Mouse (Mus musculus): ENCODE data around the gene Tmem150c. TPM values are rescaled to one million over a fixed set of nuclear protein-coding genes. Genes with fewer than 3 reads are reported as not detected.
A peak's percentile ranks its signal among the peaks of the same experiment; 100 is the strongest.

The Tmem150c gene
- polyA plus RNA-seq, 1 experiment from 2014 or later, result 31.9 TPM

- Histone ChIP-seq H3K27ac (ENCODE audit: low read length) (no peak overlapping the region), H3K36me3 (ENCODE audit: control insufficient read depth, insufficient read depth) (no peaks in the 10 kb centered on the region), H3K27me3 (replicated peaks; ENCODE audit: control insufficient read depth, insufficient read depth, low read length) (no peaks in the 10 kb centered on the region), H3K4me3 (replicated peaks; ENCODE audit: low read length) (no peak overlapping the region), H3K9me3 (ENCODE audit: control insufficient read depth, low read length) (no peaks in the 10 kb centered on the region), H3K9ac (replicated peaks; ENCODE audit: low read depth, low read length) (no peak overlapping the region), H3K4me1 (replicated peaks; ENCODE audit: control insufficient read depth, insufficient read depth, low read length) (peaks cover 47% of the 10 kb centered on the region), H3K4me2 (ENCODE audit: low read length) (no peak overlapping the region)
- WGBS, result 74% methylated on average over 9 of the region's 9 CpGs
- no peak for ATAC-seq
These were observed 36.8 kb upstream of the Tmem150c start for GRCm38 (mm10) chr5:100196397-100196796.

GRCm38 (mm10) chr5:100191438-100192190 is 32.0 kb upstream of the Tmem150c start:
- H3K4me1 ChIP-seq (replicated peaks; ENCODE audit: control insufficient read depth, insufficient read depth, low read length), result peaks cover 13% of the 10 kb centered on the region
- no peak for ATAC-seq
- 93% methylated on average over 14 of the region's 14 CpGs for WGBS
- no peak overlapping the region for H3K4me2 ChIP-seq (ENCODE audit: low read length)
- H3K9ac ChIP-seq (replicated peaks; ENCODE audit: low read depth, low read length), result no peak overlapping the region
- H3K4me3 ChIP-seq (replicated peaks; ENCODE audit: low read length), result no peak overlapping the region
- no peaks in the 10 kb centered on the region for H3K27me3 ChIP-seq (replicated peaks; ENCODE audit: control insufficient read depth, insufficient read depth, low read length)
- no peaks in the 10 kb centered on the region for H3K36me3 ChIP-seq (ENCODE audit: control insufficient read depth, insufficient read depth)
- no peaks in the 10 kb centered on the region for H3K9me3 ChIP-seq (ENCODE audit: control insufficient read depth, low read length)
- no peak overlapping the region for H3K27ac ChIP-seq (ENCODE audit: low read length)

GRCm38 (mm10) chr5:100187035-100187901 is 27.7 kb upstream of the Tmem150c start:
- WGBS, result 63% methylated on average over 3 of the region's 3 CpGs
- Histone ChIP-seq H3K4me3 (replicated peaks; ENCODE audit: low read length) (no peak overlapping the region), H3K36me3 (ENCODE audit: control insufficient read depth, insufficient read depth) (no peaks in the 10 kb centered on the region), H3K4me2 (ENCODE audit: low read length) (no peak overlapping the region), H3K9me3 (ENCODE audit: control insufficient read depth, low read length) (no peaks in the 10 kb centered on the region), H3K27me3 (replicated peaks; ENCODE audit: control insufficient read depth, insufficient read depth, low read length) (no peaks in the 10 kb centered on the region), H3K27ac (ENCODE audit: low read length) (peak overlapping the region; percentile 53; the same call in 1 of the 2 replicates), H3K9ac (replicated peaks; ENCODE audit: low read depth, low read length) (no peak overlapping the region), H3K4me1 (replicated peaks; ENCODE audit: control insufficient read depth, insufficient read depth, low read length) (peaks cover 5% of the 10 kb centered on the region)
- peak; percentile 84 for ATAC-seq

GRCm38 (mm10) chr5:100186618-100187017 is 27.0 kb upstream of the Tmem150c start:
- Histone ChIP-seq H3K4me1 (replicated peaks; ENCODE audit: control insufficient read depth, insufficient read depth, low read length) (peaks cover 5% of the 10 kb centered on the region), H3K27me3 (replicated peaks; ENCODE audit: control insufficient read depth, insufficient read depth, low read length) (no peaks in the 10 kb centered on the region), H3K36me3 (ENCODE audit: control insufficient read depth, insufficient read depth) (no peaks in the 10 kb centered on the region), H3K4me2 (ENCODE audit: low read length) (no peak overlapping the region), H3K9ac (replicated peaks; ENCODE audit: low read depth, low read length) (no peak overlapping the region), H3K4me3 (replicated peaks; ENCODE audit: low read length) (no peak overlapping the region), H3K9me3 (ENCODE audit: control insufficient read depth, low read length) (no peaks in the 10 kb centered on the region), H3K27ac (ENCODE audit: low read length) (no peak overlapping the region)
- 72% methylated on average over 7 of the region's 7 CpGs for WGBS
- ATAC-seq, result no peak

GRCm38 (mm10) chr5:100185895-100186294 is 26.3 kb upstream of the Tmem150c start:
- Histone ChIP-seq H3K9me3 (ENCODE audit: control insufficient read depth, low read length) (no peaks in the 10 kb centered on the region), H3K4me2 (ENCODE audit: low read length) (no peak overlapping the region), H3K27ac (ENCODE audit: low read length) (no peak overlapping the region), H3K27me3 (replicated peaks; ENCODE audit: control insufficient read depth, insufficient read depth, low read length) (no peaks in the 10 kb centered on the region), H3K36me3 (ENCODE audit: control insufficient read depth, insufficient read depth) (no peaks in the 10 kb centered on the region), H3K4me3 (replicated peaks; ENCODE audit: low read length) (no peak overlapping the region), H3K9ac (replicated peaks; ENCODE audit: low read depth, low read length) (no peak overlapping the region), H3K4me1 (replicated peaks; ENCODE audit: control insufficient read depth, insufficient read depth, low read length) (peaks cover 7% of the 10 kb centered on the region)
- 32% methylated on average over 7 of the region's 7 CpGs for WGBS
- no peak for ATAC-seq

GRCm38 (mm10) chr5:100181011-100181410 is 21.4 kb upstream of the Tmem150c start:
- no peak overlapping the region for H3K9ac ChIP-seq (replicated peaks; ENCODE audit: low read depth, low read length)
- H3K9me3 ChIP-seq (ENCODE audit: control insufficient read depth, low read length), result no peaks in the 10 kb centered on the region
- no peaks in the 10 kb centered on the region for H3K36me3 ChIP-seq (ENCODE audit: control insufficient read depth, insufficient read depth)
- peaks cover 23% of the 10 kb centered on the region for H3K4me1 ChIP-seq (replicated peaks; ENCODE audit: control insufficient read depth, insufficient read depth, low read length)
- no peak overlapping the region for H3K27ac ChIP-seq (ENCODE audit: low read length)
- ATAC-seq, result no peak
- H3K4me2 ChIP-seq (ENCODE audit: low read length), result no peak overlapping the region
- WGBS, result 32% methylated on average over 1 of the region's 1 CpGs
- H3K27me3 ChIP-seq (replicated peaks; ENCODE audit: control insufficient read depth, insufficient read depth, low read length), result no peaks in the 10 kb centered on the region
- H3K4me3 ChIP-seq (replicated peaks; ENCODE audit: low read length), result no peak overlapping the region

- Histone ChIP-seq H3K4me3 (replicated peaks; ENCODE audit: low read length) (no peak overlapping the region), H3K4me2 (ENCODE audit: low read length) (no peak overlapping the region), H3K36me3 (ENCODE audit: control insufficient read depth, insufficient read depth) (no peaks in the 10 kb centered on the region), H3K27me3 (replicated peaks; ENCODE audit: control insufficient read depth, insufficient read depth, low read length) (no peaks in the 10 kb centered on the region), H3K9ac (replicated peaks; ENCODE audit: low read depth, low read length) (no peak overlapping the region), H3K9me3 (ENCODE audit: control insufficient read depth, low read length) (no peaks in the 10 kb centered on the region), H3K4me1 (replicated peaks; ENCODE audit: control insufficient read depth, insufficient read depth, low read length) (peaks cover 29% of the 10 kb centered on the region), H3K27ac (ENCODE audit: low read length) (peak overlapping the region; percentile 77)
- no peak for ATAC-seq
- WGBS, result 32% methylated on average over 2 of the region's 2 CpGs
These were observed 19.2 kb upstream of the Tmem150c start for GRCm38 (mm10) chr5:100178781-100179165.

GRCm38 (mm10) chr5:100178122-100178780 is 18.6 kb upstream of the Tmem150c start:
- ATAC-seq, result peak; percentile 94
- Histone ChIP-seq H3K9me3 (ENCODE audit: control insufficient read depth, low read length) (no peaks in the 10 kb centered on the region), H3K9ac (replicated peaks; ENCODE audit: low read depth, low read length) (no peak overlapping the region), H3K4me1 (replicated peaks; ENCODE audit: control insufficient read depth, insufficient read depth, low read length) (peaks cover 29% of the 10 kb centered on the region), H3K27me3 (replicated peaks; ENCODE audit: control insufficient read depth, insufficient read depth, low read length) (no peaks in the 10 kb centered on the region), H3K4me3 (replicated peaks; ENCODE audit: low read length) (no peak overlapping the region), H3K27ac (ENCODE audit: low read length) (peak overlapping the region; percentile 77), H3K36me3 (ENCODE audit: control insufficient read depth, insufficient read depth) (no peaks in the 10 kb centered on the region), H3K4me2 (ENCODE audit: low read length) (no peak overlapping the region)
- 25% methylated on average over 4 of the region's 4 CpGs for WGBS

- H3K4me2 ChIP-seq (ENCODE audit: low read length), result no peak overlapping the region
- 0 out of 2 replicates have a peak, but pooled peaks have one; percentile 26 for ATAC-seq
- no peaks in the 10 kb centered on the region for H3K27me3 ChIP-seq (replicated peaks; ENCODE audit: control insufficient read depth, insufficient read depth, low read length)
- H3K27ac ChIP-seq (ENCODE audit: low read length), result peak overlapping the region; percentile 65
- no peak overlapping the region for H3K4me3 ChIP-seq (replicated peaks; ENCODE audit: low read length)
- no peaks in the 10 kb centered on the region for H3K36me3 ChIP-seq (ENCODE audit: control insufficient read depth, insufficient read depth)
- no peak overlapping the region for H3K9ac ChIP-seq (replicated peaks; ENCODE audit: low read depth, low read length)
- no peaks in the 10 kb centered on the region for H3K9me3 ChIP-seq (ENCODE audit: control insufficient read depth, low read length)
- 34% methylated on average over 5 of the region's 5 CpGs for WGBS
- H3K4me1 ChIP-seq (replicated peaks; ENCODE audit: control insufficient read depth, insufficient read depth, low read length), result peaks cover 29% of the 10 kb centered on the region
These were observed 17.9 kb upstream of the Tmem150c start for GRCm38 (mm10) chr5:100177547-100177946.

Data from forebrain, embryonic 16.5 days (tissue).